Mouse (Mus musculus): ENCODE results near the gene Gpd2.

Gpd2 gene

DNA sequence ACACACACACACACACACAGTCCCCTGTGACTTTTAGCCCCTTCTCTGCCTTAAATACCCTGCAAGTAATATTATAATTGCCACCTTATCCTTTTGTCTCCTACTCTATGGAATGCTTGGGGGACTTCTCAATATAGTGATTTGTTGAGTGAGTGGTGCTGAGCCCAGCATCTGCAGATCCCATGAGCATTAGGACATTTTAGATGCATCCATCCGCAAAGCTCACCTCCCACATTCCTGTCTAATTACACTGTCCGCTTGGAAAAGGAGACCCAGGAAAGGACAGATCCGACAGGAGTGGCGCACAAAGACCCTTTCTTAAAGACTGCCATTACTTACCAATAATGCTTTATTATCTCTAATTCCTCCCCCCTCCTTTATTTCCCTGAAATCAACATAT lies 47.8 kb downstream of the Gpd2 start:
- in situ Hi-C loops (cut with MboI; ENCODE audit: unreplicated experiment in 2 of 2) = no loop called here

- in situ Hi-C loops (cut with MboI; ENCODE audit: unreplicated experiment in 2 of 2) = no loop called here
Measured at GRCm38 (mm10) chr2:57287986-57288385, 50.6 kb downstream of the Gpd2 start.

- in situ Hi-C loops (cut with MboI; ENCODE audit: unreplicated experiment in 2 of 2) = no loop called here
Measured at GRCm38 (mm10) chr2:57293571-57293970, 56.1 kb downstream of the Gpd2 start.

DNA sequence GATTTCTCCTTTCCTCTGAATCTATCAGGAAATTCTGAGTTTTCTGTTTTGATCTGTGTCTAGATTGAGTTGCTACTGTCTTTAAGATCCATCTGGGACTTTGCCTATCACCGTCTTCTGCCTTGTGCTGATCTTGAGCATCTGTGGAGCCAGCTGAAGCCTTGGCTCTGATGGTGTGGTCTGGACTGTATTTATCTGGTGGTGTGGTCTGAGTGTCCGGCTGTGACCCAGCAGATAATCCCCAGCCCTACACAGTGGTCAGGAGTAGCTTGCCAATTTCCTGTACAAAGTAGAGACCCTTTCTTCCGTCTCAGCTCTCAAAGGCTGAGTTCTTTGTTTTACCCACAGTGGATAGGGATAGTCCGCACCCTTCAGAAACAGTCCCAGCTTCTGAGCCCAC lies 58.6 kb downstream of the Gpd2 start:
- in situ Hi-C loops (cut with MboI; ENCODE audit: unreplicated experiment in 2 of 2) = no loop called here

- in situ Hi-C loops (cut with MboI; ENCODE audit: unreplicated experiment in 2 of 2) = no loop called here
Measured at GRCm38 (mm10) chr2:57297226-57297625, 59.8 kb downstream of the Gpd2 start.

GRCm38 (mm10) chr2:57301539-57301938 lies 64.1 kb downstream of the Gpd2 start:
- in situ Hi-C loops (cut with MboI; ENCODE audit: unreplicated experiment in 2 of 2) = no loop called here

- in situ Hi-C loops (cut with MboI; ENCODE audit: unreplicated experiment in 2 of 2) = no loop called here
Measured at GRCm38 (mm10) chr2:57304212-57304611, 66.8 kb downstream of the Gpd2 start.

- in situ Hi-C loops (cut with MboI; ENCODE audit: unreplicated experiment in 2 of 2) = loop anchor here (10.0 kb wide), 2 partner anchors 198 to 1188 kb away; no protein-coding TSS in a partner anchor
Measured at GRCm38 (mm10) chr2:57312268-57312797, 74.9 kb downstream of the Gpd2 start.

DNA sequence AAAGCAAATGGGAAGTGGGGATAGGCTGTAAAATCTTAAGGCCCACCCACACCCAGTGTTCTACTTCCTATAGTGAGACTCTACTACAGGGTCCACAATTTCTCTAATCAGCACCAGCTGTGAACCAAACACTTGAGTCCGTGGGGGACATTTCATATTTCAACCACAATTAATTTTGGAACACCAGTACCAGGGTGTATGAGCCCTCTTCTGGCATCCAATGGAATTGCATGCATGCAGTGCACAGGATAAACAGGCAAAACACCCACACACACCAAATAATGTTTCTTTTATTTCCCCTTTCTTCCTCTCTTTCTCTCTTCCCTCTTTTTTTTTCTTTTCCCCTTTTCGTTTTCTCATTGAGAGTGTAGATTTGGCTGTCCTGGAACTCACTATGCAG lies 78.6 kb downstream of the Gpd2 start:
- in situ Hi-C loops (cut with MboI; ENCODE audit: unreplicated experiment in 2 of 2) = loop anchor here (5.0 to 10.0 kb wide), 3 partner anchors 199 to 1191 kb away; no protein-coding TSS in a partner anchor

GRCm38 (mm10) chr2:57318336-57318735 lies 80.9 kb downstream of the Gpd2 start:
- in situ Hi-C loops (cut with MboI; ENCODE audit: unreplicated experiment in 2 of 2) = loop anchor here (5.0 to 10.0 kb wide), 3 partner anchors 201 to 1194 kb away; no protein-coding TSS in a partner anchor

- in situ Hi-C loops (cut with MboI; ENCODE audit: unreplicated experiment in 2 of 2) = no loop called here
Measured at GRCm38 (mm10) chr2:57326091-57326490, 88.7 kb downstream of the Gpd2 start.

DNA sequence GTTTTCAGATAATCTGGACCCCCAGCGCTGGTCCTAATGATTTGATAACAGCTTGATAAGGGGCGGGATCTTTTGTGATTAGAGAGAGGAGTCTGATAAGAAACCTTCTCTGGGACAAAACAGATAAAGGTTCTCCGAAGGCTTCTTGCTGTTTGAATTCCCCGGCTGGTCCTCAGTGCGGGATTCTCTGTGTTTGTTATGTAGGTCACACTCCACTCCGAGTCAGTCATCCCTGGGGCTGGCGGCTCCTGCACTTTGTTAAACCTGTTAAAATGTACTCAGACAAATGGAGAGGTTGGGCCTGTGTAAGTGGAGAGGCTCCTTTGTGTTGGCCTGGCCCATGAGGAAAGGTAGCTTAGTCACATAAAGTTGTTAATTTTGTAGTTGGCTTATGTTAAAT lies 91.9 kb downstream of the Gpd2 start:
- in situ Hi-C loops (cut with MboI; ENCODE audit: unreplicated experiment in 2 of 2) = no loop called here

GRCm38 (mm10) chr2:57330812-57331211 lies 93.4 kb downstream of the Gpd2 start:
- in situ Hi-C loops (cut with MboI; ENCODE audit: unreplicated experiment in 2 of 2) = no loop called here

DNA sequence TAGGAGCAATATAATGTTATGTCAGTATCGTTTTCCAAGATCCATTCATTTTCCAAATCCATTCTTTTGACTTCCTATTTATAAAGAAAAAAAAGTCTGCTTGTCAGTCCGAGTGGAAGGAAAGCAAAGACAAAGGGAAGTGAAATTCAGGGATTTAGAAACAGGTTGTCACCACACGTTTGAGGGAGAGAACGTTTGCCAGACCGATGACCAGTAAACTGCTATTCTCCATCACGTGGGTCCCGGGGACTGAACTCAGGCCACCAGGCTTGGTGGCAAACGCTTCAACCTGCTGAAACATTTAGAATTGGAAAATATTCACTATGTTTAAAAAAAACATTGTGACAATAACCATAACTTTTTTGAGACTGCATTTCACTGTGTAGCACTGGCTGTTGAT lies 93.8 kb downstream of the Gpd2 start:
- in situ Hi-C loops (cut with MboI; ENCODE audit: unreplicated experiment in 2 of 2) = no loop called here

DNA sequence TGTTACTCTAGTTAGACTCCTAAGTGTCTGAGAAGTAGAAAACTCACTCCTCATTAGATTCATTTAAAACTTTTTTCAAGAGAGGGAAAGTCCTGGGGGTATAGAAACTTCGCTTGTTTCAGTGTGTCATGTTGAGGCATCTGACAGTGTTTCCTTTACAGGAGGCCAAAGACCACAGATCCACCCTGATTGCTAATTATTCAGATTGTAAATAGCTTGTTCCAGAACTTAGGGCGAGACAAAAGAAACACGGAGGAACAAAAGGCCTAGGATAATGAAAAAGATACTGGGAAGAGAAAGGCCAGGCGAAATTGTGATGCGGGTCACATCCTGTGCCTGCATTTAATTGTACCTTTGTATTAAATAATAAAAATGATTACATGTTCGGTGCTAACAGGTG lies 96.0 kb downstream of the Gpd2 start:
- in situ Hi-C loops (cut with MboI; ENCODE audit: unreplicated experiment in 2 of 2) = no loop called here

DNA sequence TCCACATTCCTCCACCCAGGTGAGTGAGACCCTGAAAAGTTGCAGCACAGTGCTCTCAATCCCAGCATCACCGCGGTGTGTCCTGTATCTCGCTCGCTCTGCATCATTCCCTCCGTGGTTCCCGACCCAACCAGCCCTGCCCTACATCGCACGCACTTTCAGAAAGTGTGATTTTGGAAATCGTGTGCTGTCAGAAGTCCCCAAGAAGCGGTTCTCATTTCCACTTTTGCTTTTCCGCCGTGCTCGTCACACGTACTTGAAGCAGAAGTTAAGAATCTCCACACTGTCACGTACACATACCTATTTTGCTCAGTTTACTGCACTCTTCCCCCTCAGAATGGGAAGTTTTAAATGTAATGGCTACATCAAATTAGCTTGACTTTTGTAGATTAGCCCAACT lies 98.0 kb downstream of the Gpd2 start:
- in situ Hi-C loops (cut with MboI; ENCODE audit: unreplicated experiment in 2 of 2) = no loop called here

DNA sequence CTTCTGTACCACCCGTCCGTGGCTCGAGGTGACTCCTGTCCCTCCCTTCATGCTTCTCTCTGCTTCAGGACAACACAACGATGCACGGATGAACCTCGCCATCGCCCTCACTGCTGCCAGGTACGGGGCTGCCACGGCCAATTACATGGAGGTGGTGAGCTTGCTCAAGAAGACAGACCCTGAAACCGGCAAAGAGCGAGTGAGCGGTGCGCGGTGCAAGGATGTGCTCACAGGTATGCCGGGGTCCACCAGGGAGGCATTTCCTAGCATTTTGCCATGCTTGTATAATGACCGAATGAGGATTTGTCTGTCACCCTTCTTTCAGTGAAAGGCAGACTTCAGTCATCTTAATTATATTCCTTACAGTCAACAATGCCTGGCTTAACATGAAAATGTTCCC lies 101.3 kb downstream of the Gpd2 start:
- in situ Hi-C loops (cut with MboI; ENCODE audit: unreplicated experiment in 2 of 2) = no loop called here

DNA sequence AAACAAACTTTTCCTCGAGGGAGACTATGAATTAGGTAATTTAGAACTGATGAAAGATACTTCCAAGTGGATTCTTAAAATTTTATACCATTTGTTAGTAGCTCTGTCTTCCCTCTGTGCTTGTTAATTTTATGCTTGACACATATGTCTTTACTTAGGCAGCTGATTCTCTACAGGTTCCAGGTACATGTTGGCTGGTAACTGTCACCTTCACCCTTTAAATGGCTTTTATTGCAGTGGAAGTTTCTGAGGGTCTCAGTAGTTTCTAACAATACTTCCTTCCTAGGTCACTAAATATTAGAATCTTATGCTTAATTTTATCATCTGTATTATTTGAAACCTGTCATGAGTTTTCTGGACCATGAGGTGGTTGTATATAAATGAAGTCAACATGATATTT lies 105.5 kb downstream of the Gpd2 start:
- in situ Hi-C loops (cut with MboI; ENCODE audit: unreplicated experiment in 2 of 2) = no loop called here

DNA sequence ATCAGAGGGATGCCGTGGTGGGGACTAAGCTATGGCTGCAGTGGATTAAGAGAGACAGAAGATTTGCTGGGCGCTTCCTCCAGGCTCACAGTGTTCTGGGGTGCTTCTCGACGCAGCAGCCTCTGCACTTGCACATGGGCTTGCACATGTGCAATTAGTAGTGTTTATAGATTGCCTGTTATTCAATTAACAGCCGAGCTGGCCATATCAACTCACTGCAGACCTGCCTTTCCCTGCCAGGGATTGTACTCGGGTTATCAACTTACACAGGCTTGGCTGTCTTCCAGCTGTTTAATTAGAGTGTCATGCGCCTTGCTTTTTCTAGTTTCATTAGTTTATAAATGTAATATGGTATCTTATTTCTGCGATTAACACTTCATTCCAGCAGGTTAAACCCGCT lies 113.2 kb downstream of the Gpd2 start:
- in situ Hi-C loops (cut with MboI; ENCODE audit: unreplicated experiment in 2 of 2) = no loop called here

- in situ Hi-C loops (cut with MboI; ENCODE audit: unreplicated experiment in 2 of 2) = no loop called here
Measured at GRCm38 (mm10) chr2:57353722-57354432, 116.4 kb downstream of the Gpd2 start.

- in situ Hi-C loops (cut with MboI; ENCODE audit: unreplicated experiment in 2 of 2) = no loop called here
Measured at GRCm38 (mm10) chr2:57354848-57355247, 117.4 kb downstream of the Gpd2 start.

- in situ Hi-C loops (cut with MboI; ENCODE audit: unreplicated experiment in 2 of 2) = no loop called here
Measured at GRCm38 (mm10) chr2:57356222-57356822, 118.9 kb downstream of the Gpd2 start.

Measured in v-Abl transformed pro-B cells (cell line).